Mouse (Mus musculus) monocyte, adult 2 months (primary cell): ENCODE data around the gene Tspan11.

Experiments used
- DNase-seq, 2 experiments: peaks; one replicate each; pipeline ENCODE4 v3.0.0; 2022; ENCODE audit warnings: low spot score in 2 of 2, low read depth in 1 of 2

The Tspan11 gene

GRCm38 (mm10) chr6:127928682-127929081 is 41.3 kb downstream of the Tspan11 start:
- DNase-seq = no peak

- no peak for DNase-seq
Measured at GRCm38 (mm10) chr6:127932697-127933096, 45.3 kb downstream of the Tspan11 start.

- no peak for DNase-seq
Measured at GRCm38 (mm10) chr6:127933841-127934240, 46.5 kb downstream of the Tspan11 start.

DNA sequence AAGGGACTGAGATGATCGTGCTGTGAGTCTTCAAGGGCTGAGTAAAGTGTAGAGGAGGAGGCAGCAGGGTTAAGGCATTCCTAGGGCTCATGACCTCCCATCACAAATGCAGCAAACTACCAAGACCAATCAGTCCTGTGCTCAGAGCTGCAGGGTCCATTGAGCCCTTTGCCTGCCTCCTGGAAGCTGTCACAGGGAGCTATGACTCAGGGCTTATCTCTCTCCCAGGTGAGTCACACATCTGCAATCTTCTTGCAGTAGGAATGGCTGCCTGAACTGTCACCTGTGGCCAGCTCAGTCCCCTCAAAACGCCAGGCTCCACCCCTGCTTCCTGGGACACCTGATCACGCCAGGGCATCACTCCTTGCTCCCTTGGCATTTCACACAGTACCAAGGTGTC is 47.7 kb downstream of the Tspan11 start:
- no peak for DNase-seq

GRCm38 (mm10) chr6:127942421-127942820 is 55.0 kb downstream of the Tspan11 start:
- no peak for DNase-seq

- no peak for DNase-seq
Measured at GRCm38 (mm10) chr6:127945725-127946124, 58.3 kb downstream of the Tspan11 start.

GRCm38 (mm10) chr6:127948656-127949055 is 61.3 kb downstream of the Tspan11 start:
- no peak for DNase-seq

- no peak for DNase-seq
Measured at GRCm38 (mm10) chr6:127949885-127950284, 62.5 kb downstream of the Tspan11 start.

GRCm38 (mm10) chr6:127953071-127953470 is 65.7 kb downstream of the Tspan11 start:
- no peak for DNase-seq

GRCm38 (mm10) chr6:127956172-127956571 is 68.8 kb downstream of the Tspan11 start:
- DNase-seq = no peak

- no peak for DNase-seq
Measured at GRCm38 (mm10) chr6:127960203-127960602, 72.8 kb downstream of the Tspan11 start.

GRCm38 (mm10) chr6:127965497-127965896 is 78.1 kb downstream of the Tspan11 start:
- DNase-seq = no peak

- DNase-seq = no peak
Measured at GRCm38 (mm10) chr6:127969709-127970108, 82.3 kb downstream of the Tspan11 start.

GRCm38 (mm10) chr6:127970120-127970519 is 82.7 kb downstream of the Tspan11 start:
- DNase-seq = no peak

- no peak for DNase-seq
Measured at GRCm38 (mm10) chr6:127970848-127971247, 83.5 kb downstream of the Tspan11 start.

- DNase-seq = no peak
Measured at GRCm38 (mm10) chr6:127971931-127972330, 84.5 kb downstream of the Tspan11 start.

DNA sequence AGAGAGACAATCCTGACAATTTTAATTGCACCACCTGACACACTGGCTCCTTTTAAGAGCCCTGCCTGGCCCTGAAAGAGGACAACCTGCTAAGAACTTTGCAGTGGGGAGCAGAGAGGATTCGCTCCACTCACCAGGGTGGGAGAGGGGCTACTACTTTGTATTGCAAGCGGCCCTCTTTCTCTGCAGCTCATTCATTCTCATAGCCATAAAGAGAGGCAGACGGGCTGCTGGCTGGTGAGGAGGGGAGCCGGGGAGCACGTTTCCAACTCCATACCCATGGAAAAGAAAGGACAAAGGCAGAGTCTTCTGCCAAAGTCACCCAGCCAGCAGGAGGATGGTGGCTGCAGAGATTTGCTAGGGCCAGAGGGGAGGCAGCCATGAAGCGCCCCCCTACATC is 86.2 kb downstream of the Tspan11 start:
- DNase-seq = no peak

- DNase-seq = no peak
Measured at GRCm38 (mm10) chr6:127974000-127974399, 86.6 kb downstream of the Tspan11 start.

- no peak for DNase-seq
Measured at GRCm38 (mm10) chr6:127976695-127977094, 89.3 kb downstream of the Tspan11 start.

DNA sequence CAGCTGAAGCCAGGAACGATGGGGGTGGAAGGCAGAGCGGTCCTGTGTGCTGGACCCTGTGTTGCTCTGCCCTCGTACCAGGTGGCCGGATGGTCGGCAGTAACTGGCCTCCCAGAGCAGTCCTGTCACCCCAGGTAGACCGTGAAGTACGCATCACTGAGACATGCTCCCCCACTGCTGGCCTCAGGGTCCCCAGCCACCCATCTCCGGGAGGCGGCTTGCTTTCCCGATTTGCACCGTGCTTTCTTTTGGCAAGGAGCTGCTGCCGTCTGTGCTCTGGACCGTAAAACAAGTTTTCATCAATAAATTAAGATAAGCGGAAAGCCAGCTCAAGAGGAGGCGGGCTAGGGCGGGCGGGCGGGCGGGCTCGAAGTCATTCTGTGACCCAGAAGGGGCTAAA is 91.6 kb downstream of the Tspan11 start:
- DNase-seq = no peak

DNA sequence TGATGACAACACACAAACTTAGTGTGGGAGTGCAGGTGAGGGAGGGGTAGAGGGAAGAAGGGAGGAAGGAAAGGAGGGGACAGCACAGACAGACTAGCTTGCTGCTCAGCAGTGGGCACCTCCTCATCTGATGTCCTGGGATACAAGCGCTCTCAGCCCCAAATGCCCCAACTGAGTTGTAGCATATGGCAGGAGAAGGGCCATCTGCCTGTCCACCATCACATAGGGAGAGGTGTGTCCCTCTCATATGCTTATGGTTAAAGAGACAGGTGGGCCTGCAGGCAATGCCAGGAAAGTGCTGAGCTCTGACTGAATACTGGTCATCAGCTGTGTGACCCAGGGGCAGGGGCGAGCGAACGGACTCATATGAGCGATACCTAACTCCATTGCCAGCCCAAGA is 92.4 kb downstream of the Tspan11 start:
- DNase-seq = no peak

DNA sequence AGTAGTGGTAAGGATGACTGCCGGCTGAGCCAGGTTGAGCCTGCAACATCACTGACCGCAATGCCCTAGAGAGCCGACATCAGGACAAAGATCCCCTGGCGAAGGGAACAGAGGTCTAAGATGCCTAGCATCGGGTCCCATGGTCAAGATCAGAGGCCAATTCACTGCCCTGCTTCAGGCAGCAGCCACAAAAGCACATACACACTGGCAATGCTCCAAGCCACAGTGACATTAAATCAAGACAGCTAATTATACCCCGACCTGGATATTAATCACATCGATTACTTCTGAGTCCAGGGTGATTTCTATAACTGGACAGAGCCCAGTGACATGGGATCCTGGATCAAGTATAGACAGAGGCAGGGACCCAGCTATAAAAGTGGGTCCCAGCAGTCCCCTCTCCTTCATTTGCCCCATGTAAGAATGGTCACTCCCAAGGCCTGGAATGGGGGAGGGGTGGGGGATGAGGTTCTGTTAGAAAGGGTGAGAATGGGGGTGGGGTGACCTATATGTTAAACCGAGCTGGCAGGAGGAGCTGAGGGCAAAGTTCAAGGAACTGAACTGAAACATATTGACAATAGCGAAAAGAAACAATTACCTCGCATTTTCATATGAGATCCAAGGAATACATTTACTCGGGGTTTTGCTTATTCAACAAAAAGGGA is 93.1 kb downstream of the Tspan11 start:
- no peak for DNase-seq

GRCm38 (mm10) chr6:127981176-127981575 is 93.8 kb downstream of the Tspan11 start:
- no peak for DNase-seq
